Mouse (Mus musculus): ENCODE results near the gene Blnk.

DNA sequence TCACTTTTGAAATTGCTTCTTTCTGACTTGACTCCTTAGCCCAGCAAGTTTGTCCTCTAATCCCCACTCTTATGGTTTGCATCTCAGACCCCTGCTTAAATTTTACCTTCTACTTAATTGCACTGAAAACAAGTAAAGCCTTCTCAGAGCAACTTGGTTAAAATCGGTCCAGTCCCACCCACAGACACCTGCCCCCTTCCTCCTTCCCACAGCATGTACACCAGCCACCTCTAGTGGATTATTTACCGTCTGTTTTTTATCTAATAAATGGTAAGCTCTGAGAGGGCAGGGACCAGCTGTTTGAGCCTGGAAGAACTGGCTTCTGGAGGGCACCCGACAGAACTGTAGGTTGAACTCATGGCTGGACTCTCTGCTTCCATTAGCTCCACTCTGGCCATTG lies 26.2 kb upstream of the Blnk start:
- TF ChIP-seq GATA1 (IDR thresholded peaks at IDR 0.05; ENCODE audit: borderline replicate concordance, low read length) (no peak), FLI1 (IDR thresholded peaks at IDR 0.05; ENCODE audit: low read length) (no peak)

Data from megakaryocyte, embryonic 14.5 days (primary cell).